Mouse (Mus musculus) heart, postnatal 0 days (tissue): Measurements from ENCODE around the gene Ppp2r5e. TPM values are rescaled to one million over a fixed set of nuclear protein-coding genes. Genes with fewer than 3 reads are reported as not detected.
A peak's percentile ranks its signal among the peaks of the same experiment; 100 is the strongest.

Experiments
- ATAC-seq: fragments of 200-750 bp; cut with Nextera tagmentation; 2 replicates; pipeline ENCODE4 v1.8.0; 2017; ENCODE audit warnings: low read depth, moderate number of reproducible peaks, moderate library complexity; ENCODE audit not compliant: insufficient read depth
- DNase-seq: peaks from one replicate; pipeline ENCODE4 v3.0.0-alpha.2; 2016; ENCODE audit warnings: low spot score
- H3K27ac ChIP-seq: fragments of 300-500 bp; sonication (generic); 2 replicates; pipeline ENCODE4 v1.5.1; 2014; ENCODE audit warnings: low read depth, mild to moderate bottlenecking
- H3K27me3 ChIP-seq: fragments of 300-500 bp; sonication (generic); 2 replicates; pipeline ENCODE4 v1.6.1; 2014; ENCODE audit warnings: low read length, mixed read lengths; ENCODE audit not compliant: control insufficient read depth, insufficient read depth
- H3K36me3 ChIP-seq: fragments of 300-500 bp; sonication (generic); replicated peaks from 2 replicates; pipeline ENCODE4 v1.6.1; 2014; ENCODE audit warnings: low read length, mixed read lengths; ENCODE audit not compliant: control insufficient read depth, insufficient read depth
- H3K4me1 ChIP-seq: fragments of 300-500 bp; sonication (generic); 2 replicates; pipeline ENCODE4 v1.6.1; 2014; ENCODE audit warnings: antibody characterized with exemption; ENCODE audit not compliant: control insufficient read depth, insufficient read depth
- H3K4me2 ChIP-seq: fragments of 300-500 bp; sonication (generic); 2 replicates; pipeline ENCODE4 v1.6.1; 2014; ENCODE audit warnings: low read depth, mild to moderate bottlenecking, low read length, moderate library complexity
- H3K4me3 ChIP-seq: fragments of 300-500 bp; sonication (generic); 2 replicates; pipeline ENCODE4 v1.5.1; 2014; ENCODE audit warnings: low read depth, low read length
- H3K9ac ChIP-seq: fragments of 300-500 bp; sonication (generic); replicated peaks from 2 replicates; pipeline ENCODE4 v1.6.1; 2014; ENCODE audit warnings: low read depth, low read length, mixed read lengths
- H3K9me3 ChIP-seq: fragments of 300-500 bp; sonication (generic); replicated peaks from 2 replicates; pipeline ENCODE4 v1.6.1; 2016; ENCODE audit warnings: low read length; ENCODE audit not compliant: control insufficient read depth
- CTCF ChIP-seq: IDR thresholded peaks from 2 replicates; pipeline ENCODE4 v1.5.1; 2016; ENCODE audit warnings: antibody characterized with exemption, control low read depth, low read depth
- EP300 ChIP-seq: IDR thresholded peaks from 2 replicates; pipeline ENCODE4 v1.6.1; 2016; ENCODE audit warnings: antibody characterized with exemption, low read depth
- WGBS: fragments of 180-500 bp; shearing (Covaris S2); extraction: QIAGEN DNeasy Blood & Tissue Kit; methylation state at CpG from one replicate; pipeline ENCODE4 v1.1.7; 2014; 5-methylcytosine and 5-hydroxymethylcytosine counted together
- polyA plus RNA-seq: library from polyadenylated mRNA; unstranded; fragments of >200 nt; fragmentation: Nextera tagmentation; extraction: Ambion mirVana; gene quantifications from 2 replicates; pipeline ENCODE4 v1.2.1, GENCODE M21; 2015
- total RNA-seq: library from RNA; depleted of rRNA; stranded (reverse); fragments of >200 nt; gene quantifications from 2 replicates; pipeline ENCODE4 v1.2.3, GENCODE M21; 2014; ENCODE audit warnings: low replicate concordance

Gene Ppp2r5e
- total and polyA plus RNA-seq, 2 experiments from 2014 or later = 7.5 TPM

DNA sequence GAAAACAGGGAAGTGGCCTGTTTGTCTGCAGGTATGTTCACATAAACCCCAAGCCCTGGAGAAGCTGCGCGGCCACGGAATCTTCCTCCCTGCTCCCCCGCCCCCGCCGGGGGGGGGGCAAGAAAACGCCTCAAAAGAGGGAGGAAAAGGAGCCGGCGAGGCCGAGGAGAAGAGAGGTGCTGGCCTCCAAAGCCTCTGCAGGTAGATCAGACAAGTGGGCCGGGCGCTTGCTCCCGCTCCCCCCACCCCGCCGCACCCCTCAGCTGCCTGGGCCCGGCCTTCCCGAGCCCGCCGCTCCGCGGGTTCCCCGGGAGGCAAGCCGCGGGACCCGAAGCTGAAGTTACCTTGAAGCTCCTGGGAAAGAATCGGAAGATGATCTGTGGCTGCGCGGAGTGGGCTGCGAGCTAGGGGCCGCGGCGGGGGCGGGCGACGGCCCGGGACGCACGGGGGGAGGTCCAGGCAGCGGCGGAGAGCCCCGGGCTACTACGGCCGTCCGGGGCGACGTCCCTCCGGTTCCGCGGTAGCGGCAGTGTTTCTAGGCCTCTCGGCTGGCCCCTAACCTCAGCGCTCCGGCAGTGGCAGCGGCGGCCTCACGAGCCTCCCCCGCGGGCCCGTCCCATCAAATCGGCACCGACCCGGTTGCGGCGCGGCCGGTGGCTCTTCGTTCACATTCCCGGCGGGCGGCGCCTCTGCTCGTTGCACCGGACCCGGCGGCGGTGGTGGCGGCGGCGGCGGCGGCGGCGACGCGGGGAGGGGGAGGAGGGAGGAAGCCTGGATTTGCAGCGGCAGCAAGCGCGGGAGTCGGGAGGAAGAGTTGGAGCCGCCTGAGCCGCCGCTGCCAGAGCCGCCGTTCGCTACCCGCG, 523 bp downstream of the Ppp2r5e start:
- Histone ChIP-seq H3K4me2 (peak overlapping the region; percentile 87), H3K9me3 (no peaks in the 10 kb centered on the region), H3K36me3 (peaks cover 17% of the 10 kb centered on the region), H3K4me3 (peak overlapping the region; percentile 100), H3K27me3 (no peaks in the 10 kb centered on the region), H3K4me1 (peaks cover 8% of the 10 kb centered on the region; the same call in 1 of the 2 replicates), H3K9ac (peak overlapping the region; percentile 99), H3K27ac (peak overlapping the region; percentile 96)
- peak; percentile 21; the same call in 1 of the 2 replicates for ATAC-seq
- no peak for DNase-seq
- TF ChIP-seq EP300 (no peak), CTCF (no peak)
- WGBS = under 1% methylated on average over 82 of the region's 97 CpGs

DNA sequence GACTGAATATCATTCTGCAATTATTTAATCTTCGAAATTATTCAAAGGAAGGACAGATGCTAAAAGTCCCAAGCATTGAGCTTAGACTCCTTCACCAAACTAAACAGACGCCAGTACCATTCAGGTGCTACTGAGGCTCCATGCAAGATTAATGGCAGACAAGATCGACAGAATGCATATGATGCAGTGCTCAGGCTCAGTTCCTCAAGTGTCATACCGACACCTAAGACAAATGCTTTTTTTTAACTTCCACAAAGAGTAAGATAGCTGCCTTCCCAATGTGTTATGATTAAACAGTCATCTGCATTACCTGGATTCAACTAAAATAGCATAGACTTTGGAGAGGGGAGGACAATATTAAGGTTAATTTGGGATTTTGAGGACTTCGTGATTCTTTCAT, 1.6 kb downstream of the Ppp2r5e start:
- Histone ChIP-seq H3K4me2 (peak overlapping the region; percentile 87), H3K4me3 (peak overlapping the region; percentile 100), H3K27ac (no peak overlapping the region), H3K27me3 (no peaks in the 10 kb centered on the region), H3K9me3 (no peaks in the 10 kb centered on the region), H3K36me3 (peaks cover 24% of the 10 kb centered on the region), H3K4me1 (peaks cover 8% of the 10 kb centered on the region; the same call in 1 of the 2 replicates), H3K9ac (peak overlapping the region; percentile 99; the same call in 1 of the 2 replicates)
- 43% methylated on average over 5 of the region's 5 CpGs for WGBS
- DNase-seq = no peak
- TF ChIP-seq EP300 (no peak), CTCF (no peak)
- no peak for ATAC-seq

DNA sequence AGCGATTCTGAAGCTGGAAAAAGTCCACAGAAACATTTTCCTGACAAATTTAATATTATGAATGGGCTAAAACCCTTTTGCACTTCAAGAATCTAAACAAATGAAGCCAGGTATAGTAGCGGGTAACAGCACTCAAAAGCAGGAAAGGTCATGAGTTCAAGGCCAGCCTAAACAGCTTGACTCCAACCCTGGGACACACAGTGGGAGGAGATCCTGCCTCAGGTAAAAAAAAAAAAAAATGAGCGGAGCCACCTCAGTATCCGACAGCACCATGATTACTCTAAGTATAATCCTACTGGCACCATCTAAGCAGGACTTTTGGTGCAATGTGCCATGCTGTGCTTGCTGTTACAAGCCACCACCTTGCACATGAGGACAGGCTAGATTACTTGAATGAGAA, 2.2 kb downstream of the Ppp2r5e start:
- H3K4me1 ChIP-seq = peaks cover 8% of the 10 kb centered on the region; the same call in 1 of the 2 replicates
- 81% methylated on average over 4 of the region's 4 CpGs for WGBS
- no peaks in the 10 kb centered on the region for H3K27me3 ChIP-seq
- DNase-seq (no peak), ATAC-seq (no peak)
- TF ChIP-seq CTCF (no peak), EP300 (no peak)
- peak overlapping the region; percentile 87; the same call in 1 of the 2 replicates for H3K4me2 ChIP-seq
- no peak overlapping the region for H3K27ac ChIP-seq
- H3K9ac ChIP-seq = no peak overlapping the region
- H3K9me3 ChIP-seq = no peaks in the 10 kb centered on the region
- H3K4me3 ChIP-seq = no peak overlapping the region
- H3K36me3 ChIP-seq = peaks cover 29% of the 10 kb centered on the region

DNA sequence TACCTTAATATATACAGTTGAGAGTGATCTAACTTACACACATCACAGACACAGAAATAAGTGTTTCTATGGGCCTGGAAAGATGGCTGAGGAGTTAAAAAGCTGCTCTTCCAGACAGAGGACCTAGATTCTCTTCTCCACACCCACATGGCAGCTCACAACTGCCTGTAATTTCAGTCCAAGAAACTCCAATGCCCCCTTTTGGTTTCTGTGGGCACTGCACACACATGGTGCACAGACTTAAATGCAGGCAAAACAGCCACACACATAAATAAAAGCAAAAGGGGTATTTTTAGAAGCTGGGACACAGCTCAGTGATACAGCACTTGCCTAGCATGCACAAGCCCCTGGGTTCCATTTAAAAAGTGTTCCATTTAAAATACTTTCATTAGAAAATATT, 8.5 kb downstream of the Ppp2r5e start:
- Histone ChIP-seq H3K27ac (no peak overlapping the region), H3K27me3 (no peaks in the 10 kb centered on the region), H3K36me3 (peaks cover 43% of the 10 kb centered on the region), H3K4me1 (no peaks in the 10 kb centered on the region), H3K9me3 (no peaks in the 10 kb centered on the region), H3K9ac (no peak overlapping the region), H3K4me2 (no peak overlapping the region), H3K4me3 (no peak overlapping the region)
- ATAC-seq (no peak), DNase-seq (no peak)
- TF ChIP-seq CTCF = no peak
- no peak for TF ChIP-seq EP300

DNA sequence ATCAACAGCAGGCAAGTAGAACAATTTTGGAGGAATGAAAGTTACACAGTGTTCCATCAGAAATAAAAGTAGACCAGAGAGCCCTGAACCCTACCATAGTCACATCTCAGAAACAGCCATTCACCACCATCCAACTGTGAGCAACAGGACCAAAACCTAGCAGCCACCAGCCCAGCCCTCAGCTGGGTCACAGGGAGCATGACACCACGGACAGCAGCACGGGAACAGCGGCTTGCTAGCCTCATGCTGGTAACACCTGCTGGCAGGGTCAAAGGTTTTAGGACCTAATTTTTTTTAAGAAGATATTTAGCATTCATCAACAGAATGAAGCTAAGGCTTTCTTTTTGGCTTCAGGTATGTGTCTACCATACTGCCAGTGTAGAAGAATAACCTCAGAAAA, 12.3 kb downstream of the Ppp2r5e start:
- TF ChIP-seq EP300 (no peak), CTCF (no peak)
- ATAC-seq = no peak
- no peak for DNase-seq
- WGBS = 67% methylated on average over 3 of the region's 3 CpGs
- Histone ChIP-seq H3K4me3 (no peak overlapping the region), H3K27ac (no peak overlapping the region), H3K4me1 (peaks cover 7% of the 10 kb centered on the region; the same call in 1 of the 2 replicates), H3K9ac (no peak overlapping the region), H3K4me2 (no peak overlapping the region), H3K9me3 (no peaks in the 10 kb centered on the region), H3K36me3 (0 out of 2 replicates have a peak, but pooled peaks cover 20% of the 10 kb centered on the region), H3K27me3 (no peaks in the 10 kb centered on the region)

DNA sequence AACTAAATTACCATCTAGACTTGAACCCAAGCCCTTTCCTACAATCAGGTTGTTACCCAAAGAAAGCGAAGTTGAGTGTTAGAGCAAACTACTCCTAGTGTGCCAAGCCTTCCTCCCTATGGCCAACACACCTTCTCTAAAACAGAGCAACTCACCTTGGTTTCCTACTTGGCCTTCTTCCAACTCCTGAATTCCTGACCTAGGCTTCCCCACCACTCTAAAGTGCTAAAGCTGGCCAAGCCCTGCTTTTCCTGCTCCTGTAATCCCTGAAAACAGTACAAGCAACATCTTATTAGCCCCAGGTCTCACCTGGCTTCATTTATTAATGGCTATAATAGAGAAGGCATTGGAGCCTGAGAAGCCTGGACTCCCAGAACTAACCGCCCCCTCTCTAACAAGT, 17.0 kb downstream of the Ppp2r5e start:
- no peak overlapping the region for H3K4me3 ChIP-seq
- no peak overlapping the region for H3K9ac ChIP-seq
- 0 out of 2 replicates have a peak, but pooled peaks cover 4% of the 10 kb centered on the region for H3K36me3 ChIP-seq
- H3K4me1 ChIP-seq = peaks cover 16% of the 10 kb centered on the region
- ATAC-seq = no peak
- TF ChIP-seq CTCF = no peak
- no peaks in the 10 kb centered on the region for H3K9me3 ChIP-seq
- no peaks in the 10 kb centered on the region for H3K27me3 ChIP-seq
- 90% methylated on average over 2 of the region's 2 CpGs for WGBS
- H3K27ac ChIP-seq = no peak overlapping the region
- DNase-seq = no peak
- H3K4me2 ChIP-seq = no peak overlapping the region
